Mouse (Mus musculus): ENCODE results near the gene Zfp143.

The Zfp143 gene

GRCm38 (mm10) chr7:110061199-110061751, at the start of gene Zfp143:
Gene Zfp143, plus strand, starts transcription at chr7:110061217.
- no peaks in the 10 kb centered on the region for H3K9me3 ChIP-seq (ENCODE audit: low read length)
- H3K27me3 ChIP-seq (ENCODE audit: insufficient read depth, low read length) = no peaks in the 10 kb centered on the region
- H3K4me1 ChIP-seq (replicated peaks; ENCODE audit: low read depth, low read length) = peaks cover 52% of the 10 kb centered on the region
- peaks cover 42% of the 10 kb centered on the region for H3K36me3 ChIP-seq (ENCODE audit: insufficient read depth, low read length)
- TF ChIP-seq CTCF (conservative IDR thresholded peaks at IDR 0.05; ENCODE audit: low read length) (no peak), NANOG (IDR thresholded peaks at IDR 0.05; ENCODE audit: borderline replicate concordance, low read length) (no peak), POU5F1 (IDR thresholded peaks at IDR 0.05; ENCODE audit: borderline replicate concordance, low read length) (no peak)
- peak within 1 kb of the TSS; percentile 91 for H3K4me3 ChIP-seq (replicated peaks; ENCODE audit: low read length)

- H3K36me3 ChIP-seq (ENCODE audit: insufficient read depth, low read length) = no peaks in the 10 kb centered on the region
- H3K4me3 ChIP-seq (replicated peaks; ENCODE audit: low read length) = no peak overlapping the region
- H3K9me3 ChIP-seq (ENCODE audit: low read length) = no peaks in the 10 kb centered on the region
- H3K27me3 ChIP-seq (ENCODE audit: insufficient read depth, low read length) = no peaks in the 10 kb centered on the region
- no peak for TF ChIP-seq POU5F1 (IDR thresholded peaks at IDR 0.05; ENCODE audit: borderline replicate concordance, low read length)
- no peak for TF ChIP-seq NANOG (IDR thresholded peaks at IDR 0.05; ENCODE audit: borderline replicate concordance, low read length)
- no peak for TF ChIP-seq CTCF (conservative IDR thresholded peaks at IDR 0.05; ENCODE audit: low read length)
- H3K4me1 ChIP-seq (replicated peaks; ENCODE audit: low read depth, low read length) = peaks cover 21% of the 10 kb centered on the region
Measured at GRCm38 (mm10) chr7:110011417-110011816, 49.6 kb upstream of the Zfp143 start.

DNA sequence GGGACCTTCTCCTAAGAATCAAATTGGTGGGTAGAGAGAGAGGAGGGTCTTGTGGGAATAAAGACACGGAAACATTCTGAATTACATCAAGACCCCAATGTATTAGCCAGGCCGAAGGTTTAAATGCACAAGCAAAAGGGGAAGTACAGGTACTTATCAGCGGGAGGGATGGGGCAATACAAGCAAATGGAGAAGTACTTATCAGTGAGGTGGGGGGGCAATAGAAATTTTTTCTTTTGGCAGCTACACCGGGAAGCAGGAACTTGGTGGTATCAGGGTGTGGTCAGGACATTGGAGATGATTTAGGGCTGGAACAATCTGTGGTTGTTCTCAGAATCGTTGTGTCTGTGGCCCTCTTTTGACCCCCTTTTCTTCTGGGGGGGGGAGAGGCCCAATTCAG, 46.7 kb upstream of the Zfp143 start:
- H3K27me3 ChIP-seq (ENCODE audit: insufficient read depth, low read length) = no peaks in the 10 kb centered on the region
- H3K9me3 ChIP-seq (ENCODE audit: low read length) = no peaks in the 10 kb centered on the region
- H3K36me3 ChIP-seq (ENCODE audit: insufficient read depth, low read length) = no peaks in the 10 kb centered on the region
- no peak for TF ChIP-seq POU5F1 (IDR thresholded peaks at IDR 0.05; ENCODE audit: borderline replicate concordance, low read length)
- no peak for TF ChIP-seq NANOG (IDR thresholded peaks at IDR 0.05; ENCODE audit: borderline replicate concordance, low read length)
- H3K4me1 ChIP-seq (replicated peaks; ENCODE audit: low read depth, low read length) = peaks cover 6% of the 10 kb centered on the region; the same call in 1 of the 2 replicates
- H3K4me3 ChIP-seq (replicated peaks; ENCODE audit: low read length) = no peak overlapping the region

GRCm38 (mm10) chr7:110018117-110018630, 42.8 kb upstream of the Zfp143 start, which contains the start of gene Ipo7:
Gene Ipo7, plus strand, starts transcription at chr7:110018274.
- peak within 1 kb of the TSS; percentile 99 for H3K4me3 ChIP-seq (replicated peaks; ENCODE audit: low read length)
- H3K4me1 ChIP-seq (replicated peaks; ENCODE audit: low read depth, low read length) = peaks cover 44% of the 10 kb centered on the region
- H3K36me3 ChIP-seq (ENCODE audit: insufficient read depth, low read length) = peaks cover 29% of the 10 kb centered on the region
- H3K9me3 ChIP-seq (ENCODE audit: low read length) = no peaks in the 10 kb centered on the region
- H3K27me3 ChIP-seq (ENCODE audit: insufficient read depth, low read length) = no peaks in the 10 kb centered on the region
- TF ChIP-seq CTCF (conservative IDR thresholded peaks at IDR 0.05; ENCODE audit: low read length) (no peak), POU5F1 (IDR thresholded peaks at IDR 0.05; ENCODE audit: borderline replicate concordance, low read length) (no peak), NANOG (IDR thresholded peaks at IDR 0.05; ENCODE audit: borderline replicate concordance, low read length) (no peak)

DNA sequence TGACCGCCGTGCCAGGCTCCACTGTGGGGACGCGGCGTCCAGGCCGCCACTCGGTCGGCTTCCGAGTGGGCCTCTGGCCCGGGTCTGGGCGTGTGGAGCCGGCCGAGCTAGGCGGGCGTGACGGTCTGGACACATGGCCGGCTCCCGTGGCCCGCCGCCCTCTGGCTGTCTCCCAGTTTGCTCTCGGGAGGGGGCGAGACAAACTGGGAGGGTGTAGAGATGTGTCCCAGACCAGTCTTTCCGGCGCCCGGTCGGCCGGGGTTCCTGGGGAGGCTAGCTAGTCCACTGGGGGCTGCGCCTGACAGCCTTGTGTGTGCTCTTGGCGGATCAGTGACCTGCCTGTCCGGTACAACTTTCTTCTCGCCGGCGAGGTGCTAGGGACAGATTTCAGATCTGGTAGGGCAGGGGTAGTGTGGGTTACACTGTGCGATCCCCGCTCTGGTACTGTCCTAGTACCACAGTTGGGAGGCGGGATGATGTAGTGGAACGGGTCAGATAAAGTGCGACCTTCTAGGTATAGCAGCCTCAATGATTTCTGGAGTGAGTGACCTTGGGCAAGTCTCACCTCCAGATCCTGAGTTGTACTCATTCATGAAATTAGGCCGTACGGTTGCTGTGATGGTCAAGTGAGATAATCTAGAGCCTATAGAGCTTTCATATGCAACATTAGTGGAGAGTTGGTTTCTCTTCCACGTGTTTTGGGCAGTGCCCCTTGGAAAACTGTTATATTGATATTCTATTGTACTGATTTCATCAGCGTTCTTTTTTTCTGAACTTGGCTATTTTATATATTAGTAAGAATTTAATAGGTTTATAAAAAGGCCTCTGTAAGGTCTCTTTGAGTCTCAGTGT, 42.2 kb upstream of the Zfp143 start:
- peak overlapping the region; percentile 99 for H3K4me3 ChIP-seq (replicated peaks; ENCODE audit: low read length)
- H3K9me3 ChIP-seq (ENCODE audit: low read length) = no peaks in the 10 kb centered on the region
- no peak for TF ChIP-seq POU5F1 (IDR thresholded peaks at IDR 0.05; ENCODE audit: borderline replicate concordance, low read length)
- no peak for TF ChIP-seq NANOG (IDR thresholded peaks at IDR 0.05; ENCODE audit: borderline replicate concordance, low read length)
- TF ChIP-seq CTCF (conservative IDR thresholded peaks at IDR 0.05; ENCODE audit: low read length) = no peak
- H3K36me3 ChIP-seq (ENCODE audit: insufficient read depth, low read length) = peaks cover 29% of the 10 kb centered on the region
- H3K4me1 ChIP-seq (replicated peaks; ENCODE audit: low read depth, low read length) = peaks cover 50% of the 10 kb centered on the region
- no peaks in the 10 kb centered on the region for H3K27me3 ChIP-seq (ENCODE audit: insufficient read depth, low read length)

- TF ChIP-seq NANOG (IDR thresholded peaks at IDR 0.05; ENCODE audit: borderline replicate concordance, low read length) (no peak), CTCF (conservative IDR thresholded peaks at IDR 0.05; ENCODE audit: low read length) (no peak), POU5F1 (IDR thresholded peaks at IDR 0.05; ENCODE audit: borderline replicate concordance, low read length) (no peak)
- H3K27me3 ChIP-seq (ENCODE audit: insufficient read depth, low read length) = no peaks in the 10 kb centered on the region
- no peak overlapping the region for H3K4me3 ChIP-seq (replicated peaks; ENCODE audit: low read length)
- no peaks in the 10 kb centered on the region for H3K9me3 ChIP-seq (ENCODE audit: low read length)
- peaks cover 83% of the 10 kb centered on the region for H3K4me1 ChIP-seq (replicated peaks; ENCODE audit: low read depth, low read length)
- H3K36me3 ChIP-seq (ENCODE audit: insufficient read depth, low read length) = peaks cover 72% of the 10 kb centered on the region
Measured at GRCm38 (mm10) chr7:110023553-110023952, 37.5 kb upstream of the Zfp143 start.

GRCm38 (mm10) chr7:110026594-110026993, 34.4 kb upstream of the Zfp143 start:
- Histone ChIP-seq H3K4me3 (replicated peaks; ENCODE audit: low read length) (no peak overlapping the region), H3K4me1 (replicated peaks; ENCODE audit: low read depth, low read length) (peaks cover 62% of the 10 kb centered on the region), H3K27me3 (ENCODE audit: insufficient read depth, low read length) (no peaks in the 10 kb centered on the region), H3K9me3 (ENCODE audit: low read length) (no peaks in the 10 kb centered on the region), H3K36me3 (ENCODE audit: insufficient read depth, low read length) (peaks cover 86% of the 10 kb centered on the region)
- TF ChIP-seq POU5F1 (IDR thresholded peaks at IDR 0.05; ENCODE audit: borderline replicate concordance, low read length) (no peak), CTCF (conservative IDR thresholded peaks at IDR 0.05; ENCODE audit: low read length) (no peak), NANOG (IDR thresholded peaks at IDR 0.05; ENCODE audit: borderline replicate concordance, low read length) (no peak)

DNA sequence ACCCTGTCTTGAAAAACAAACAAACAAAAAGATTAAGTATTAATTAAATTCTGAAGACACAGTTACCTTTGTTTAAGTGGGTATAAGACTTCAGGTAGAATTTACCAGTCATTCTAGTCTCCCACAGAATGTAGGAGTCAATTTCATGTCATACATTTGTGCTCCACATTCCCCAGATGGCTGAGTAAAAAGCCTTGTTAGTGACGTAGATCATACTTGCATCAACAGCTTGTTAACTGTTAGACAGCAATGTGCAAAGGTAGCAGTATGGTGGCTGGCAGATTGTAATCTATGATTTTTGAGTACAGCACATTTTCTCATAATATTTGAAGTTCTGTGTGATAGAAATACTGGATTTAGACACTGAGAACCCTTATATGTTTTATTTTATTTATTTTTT, 32.2 kb upstream of the Zfp143 start:
- TF ChIP-seq NANOG (IDR thresholded peaks at IDR 0.05; ENCODE audit: borderline replicate concordance, low read length) = no peak
- no peak for TF ChIP-seq POU5F1 (IDR thresholded peaks at IDR 0.05; ENCODE audit: borderline replicate concordance, low read length)
- TF ChIP-seq CTCF (conservative IDR thresholded peaks at IDR 0.05; ENCODE audit: low read length) = no peak
- Histone ChIP-seq H3K4me3 (replicated peaks; ENCODE audit: low read length) (no peak overlapping the region), H3K36me3 (ENCODE audit: insufficient read depth, low read length) (peaks cover 96% of the 10 kb centered on the region), H3K4me1 (replicated peaks; ENCODE audit: low read depth, low read length) (peaks cover 39% of the 10 kb centered on the region), H3K27me3 (ENCODE audit: insufficient read depth, low read length) (no peaks in the 10 kb centered on the region), H3K9me3 (ENCODE audit: low read length) (no peaks in the 10 kb centered on the region)

All from E14TG2a.4 (cell line).